Mouse (Mus musculus): ENCODE data around the gene Pibf1. TPM values are rescaled to one million over a fixed set of nuclear protein-coding genes. Genes with fewer than 3 reads are reported as not detected.

Gene Pibf1
- total and polyA plus RNA-seq, 3 experiments: 8.4 to 11.0 TPM; not detected in 1

DNA sequence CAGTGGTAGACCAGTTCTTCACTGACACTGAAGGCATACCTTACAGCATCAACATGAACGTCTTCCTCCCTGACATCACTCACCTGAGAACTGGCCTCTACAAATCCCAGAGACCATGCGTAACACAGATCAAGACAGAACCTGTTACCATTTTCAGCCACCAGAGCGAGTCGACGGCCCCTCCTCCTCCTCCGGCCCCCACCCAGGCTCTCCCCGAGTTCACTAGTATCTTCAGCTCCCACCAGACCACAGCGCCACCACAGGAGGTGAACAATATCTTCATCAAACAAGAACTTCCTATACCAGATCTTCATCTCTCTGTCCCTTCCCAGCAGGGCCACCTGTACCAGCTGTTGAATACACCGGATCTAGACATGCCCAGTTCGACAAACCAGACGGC is 202.2 kb downstream of the Pibf1 start:
- no peak overlapping the region for H3K27ac ChIP-seq (ENCODE audit: control insufficient read depth, low read depth, low read length)

More for the DNA sequence above, 202.2 kb downstream of the Pibf1 start:
- DNase-seq (ENCODE audit: low read depth, low spot score): no peak
- TF ChIP-seq TAL1 (IDR thresholded peaks at IDR 0.05; ENCODE audit: low read length) (no peak), KAT2A (conservative IDR thresholded peaks at IDR 0.05; ENCODE audit: low read depth, low read length) (no peak), GABPA (IDR thresholded peaks at IDR 0.05; ENCODE audit: low read depth, low read length) (no peak), SMC3 (IDR thresholded peaks at IDR 0.05; ENCODE audit: low read depth, low read length) (no peak), UBTF (IDR thresholded peaks at IDR 0.05; ENCODE audit: borderline replicate concordance, insufficient read depth, low read depth, low read length) (no peak), MEF2A (IDR thresholded peaks at IDR 0.05; ENCODE audit: extremely low read depth, insufficient replicate concordance, low read depth, low read length, poor library complexity, severe bottlenecking) (no peak), POLR2A (IDR thresholded peaks at IDR 0.05; ENCODE audit: control insufficient read depth in 1 of 2, insufficient read depth in 1 of 2, low read depth in 1 of 2, low read length in 2 of 2, poor library complexity in 1 of 2) (no peak), ZMIZ1 (IDR thresholded peaks at IDR 0.05; ENCODE audit: low read depth, low read length) (no peak), JUND (IDR thresholded peaks at IDR 0.05; ENCODE audit: low read depth, low read length) (no peak), TBP (IDR thresholded peaks at IDR 0.05; ENCODE audit: low read depth, low read length) (no peak), CTCF (IDR thresholded peaks at IDR 0.05 in 2 of 3, conservative IDR thresholded peaks at IDR 0.05 in 1 of 3; ENCODE audit: control insufficient read depth in 1 of 3, insufficient read depth in 1 of 3, low read depth in 2 of 3, low read length in 3 of 3, poor library complexity in 1 of 3, severe bottlenecking in 1 of 3) (no peak), E2F4 (IDR thresholded peaks at IDR 0.05; ENCODE audit: borderline replicate concordance, low read depth, low read length) (no peak)
- H3K4me1 ChIP-seq (ENCODE audit: control insufficient read depth in 1 of 2, insufficient read depth in 2 of 2, low read length in 2 of 2): peaks cover 5 to 9% of the 10 kb centered on the region in 2 experiments; a peak in 3 of 4 replicates
- H3K9me3 ChIP-seq (replicated peaks; ENCODE audit: insufficient read depth, low read length): no peaks in the 10 kb centered on the region
- H3K36me3 ChIP-seq (ENCODE audit: control insufficient read depth in 1 of 2, insufficient read depth in 2 of 2, low read length in 2 of 2): peaks cover 0 to 11% of the 10 kb centered on the region in 2 experiments; a peak in 2 of 4 replicates
- peaks cover 7% of the 10 kb centered on the region; the same call in 1 of the 2 replicates for H3K79me2 ChIP-seq (ENCODE audit: control insufficient read depth, insufficient read depth, low read length, poor library complexity)
- no peaks in the 10 kb centered on the region for H3K27me3 ChIP-seq (ENCODE audit: control insufficient read depth in 1 of 2, insufficient read depth in 2 of 2, low read length in 2 of 2)
- no peak overlapping the region for H3K4me3 ChIP-seq (ENCODE audit: control insufficient read depth in 1 of 2, insufficient read depth in 1 of 2, low read depth in 2 of 2, low read length in 2 of 2)
- H3K9ac ChIP-seq (ENCODE audit: control insufficient read depth, low read depth, low read length, poor library complexity, severe bottlenecking): no peak overlapping the region

Other genes starting within 250 kb of the Pibf1 start
- gene Rpl36a-ps1, start 105.1 kb upstream of the Pibf1 start, total RNA-seq (2012; rRNA removed): 77.1 and 157 TPM in 2 replicates
- 1 to 10 TPM in 1 of 2 experiments, not detected in 1; 7.4 TPM for gene Rpl36a-ps1, start 105.1 kb upstream of the Pibf1 start, polyA plus RNA-seq (2012; ENCODE audit: insufficient read depth in 1 of 2, insufficient read length in 2 of 2, low read depth in 1 of 2, low replicate concordance in 2 of 2, missing spikeins in 1 of 2)
- gene Mzt1, start 53.3 kb upstream of the Pibf1 start, total RNA-seq (2012; rRNA removed): 16.4 and 17.5 TPM in 2 replicates
- gene Mzt1, start 53.3 kb upstream of the Pibf1 start, polyA plus RNA-seq (2012; ENCODE audit: insufficient read depth in 1 of 2, insufficient read length in 2 of 2, low read depth in 1 of 2, low replicate concordance in 2 of 2, missing spikeins in 1 of 2): 10 to 100 TPM in 1 of 2 experiments, not detected in 1; 42.3 TPM
- 32.6 and 35.8 TPM in 2 replicates for gene Bora, start 53.2 kb upstream of the Pibf1 start, total RNA-seq (2012; rRNA removed)
- gene Bora, start 53.2 kb upstream of the Pibf1 start, polyA plus RNA-seq (2012; ENCODE audit: insufficient read depth in 1 of 2, insufficient read length in 2 of 2, low read depth in 1 of 2, low replicate concordance in 2 of 2, missing spikeins in 1 of 2): 10 to 100 TPM; 44.9 to 71.2 TPM
- gene Dis3, start 346 bp downstream of the Pibf1 start, total RNA-seq (2012; rRNA removed): 42.2 and 43.5 TPM in 2 replicates
- gene Dis3, start 346 bp downstream of the Pibf1 start, polyA plus RNA-seq (2012; ENCODE audit: insufficient read depth in 1 of 2, insufficient read length in 2 of 2, low read depth in 1 of 2, low replicate concordance in 2 of 2, missing spikeins in 1 of 2): 100 to 1,000 TPM in 1 of 2 experiments, 10 to 100 TPM in 1; 79.6 to 159 TPM
- 0.69 and 0.92 TPM in 2 replicates for gene Klf5, start 199.3 kb downstream of the Pibf1 start, total RNA-seq (2012; rRNA removed)
- 1 to 10 TPM in 1 of 2 experiments, not detected in 1; 3.9 TPM for gene Klf5, start 199.3 kb downstream of the Pibf1 start, polyA plus RNA-seq (2012; ENCODE audit: insufficient read depth in 1 of 2, insufficient read length in 2 of 2, low read depth in 1 of 2, low replicate concordance in 2 of 2, missing spikeins in 1 of 2)